Mouse (Mus musculus) retina, embryonic 14.5 days (tissue): Measurements from ENCODE around the gene Cyb5d1.

ENCODE experiments used
- DNase-seq: peaks from one replicate; pipeline ENCODE4 v3.0.0-alpha.2; 2015; ENCODE audit warnings: low spot score

The Cyb5d1 gene

DNA sequence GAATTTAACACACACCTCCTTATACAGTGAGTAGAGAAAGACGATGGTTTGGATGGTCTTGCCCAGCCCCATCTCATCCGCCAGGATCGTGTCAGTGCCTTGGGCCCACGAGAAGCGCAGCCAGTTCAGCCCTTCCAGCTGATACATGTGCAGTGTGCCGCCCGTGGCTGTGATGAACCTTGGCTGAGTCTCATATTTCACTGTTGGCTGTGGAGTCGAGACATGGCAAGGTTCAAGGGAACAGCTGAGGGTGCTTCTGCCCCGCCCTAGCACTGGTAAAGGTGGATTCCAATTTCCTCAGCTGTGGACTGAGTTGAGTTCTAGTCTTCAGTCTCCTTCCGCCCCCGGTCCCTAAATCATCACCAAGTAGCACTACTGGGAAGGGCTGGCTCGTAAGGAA, 37.7 kb downstream of the Cyb5d1 start:
- no peak for DNase-seq

DNA sequence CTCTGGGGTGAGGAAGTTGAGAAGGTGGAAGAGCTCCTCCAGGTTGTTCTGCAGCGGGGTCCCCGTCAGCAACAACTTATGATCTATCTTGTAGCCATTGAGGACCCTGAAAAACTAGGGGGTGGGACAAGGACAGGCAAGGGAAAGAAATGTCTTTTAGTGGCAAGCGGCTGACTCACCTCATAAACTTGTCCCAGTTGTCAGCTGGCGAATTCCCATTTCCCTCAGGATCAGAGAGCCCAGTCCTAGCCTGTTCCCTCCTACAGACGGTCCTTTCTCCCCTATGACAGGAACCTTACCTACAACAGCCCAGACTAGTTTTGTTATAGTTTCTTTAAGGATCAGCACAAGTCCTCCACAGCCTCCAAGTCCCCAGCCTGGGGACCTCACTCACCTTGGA, 38.9 kb downstream of the Cyb5d1 start:
- DNase-seq, result no peak

DNA sequence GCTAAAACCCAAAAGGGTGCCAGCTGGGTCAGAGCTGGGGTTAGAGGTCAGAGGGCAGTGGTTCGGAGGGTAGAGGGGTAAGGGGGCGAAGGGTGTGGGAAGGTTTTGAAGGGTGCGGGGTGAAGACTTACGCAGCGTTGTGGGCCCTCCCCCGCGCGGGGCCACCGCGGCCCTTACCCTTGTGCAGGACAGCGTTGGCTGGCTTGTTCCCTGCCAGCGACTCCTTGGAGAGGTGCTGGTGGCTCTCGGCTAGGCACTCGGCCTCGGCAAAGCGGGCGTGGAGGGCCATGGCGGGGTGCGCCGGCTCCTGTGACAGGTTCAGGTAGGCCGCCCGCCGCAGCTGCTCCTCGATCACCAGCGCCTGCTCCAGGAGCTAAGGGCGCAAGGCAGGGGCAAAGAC, 49.0 kb downstream of the Cyb5d1 start:
- DNase-seq, result no peak
